Mouse (Mus musculus) ES-CJ7 (cell line): ENCODE measurements around the gene Faim2.
A peak's percentile ranks its signal among the peaks of the same experiment; 100 is the strongest.

Experiments
- DNase-seq: peaks from one replicate; pipeline ENCODE4 v3.0.0; 2011; ENCODE audit warnings: low read depth, low spot score

Faim2 gene

GRCm38 (mm10) chr15:99509840-99510239, 18.1 kb downstream of the Faim2 start:
- DNase-seq, result no peak

DNA sequence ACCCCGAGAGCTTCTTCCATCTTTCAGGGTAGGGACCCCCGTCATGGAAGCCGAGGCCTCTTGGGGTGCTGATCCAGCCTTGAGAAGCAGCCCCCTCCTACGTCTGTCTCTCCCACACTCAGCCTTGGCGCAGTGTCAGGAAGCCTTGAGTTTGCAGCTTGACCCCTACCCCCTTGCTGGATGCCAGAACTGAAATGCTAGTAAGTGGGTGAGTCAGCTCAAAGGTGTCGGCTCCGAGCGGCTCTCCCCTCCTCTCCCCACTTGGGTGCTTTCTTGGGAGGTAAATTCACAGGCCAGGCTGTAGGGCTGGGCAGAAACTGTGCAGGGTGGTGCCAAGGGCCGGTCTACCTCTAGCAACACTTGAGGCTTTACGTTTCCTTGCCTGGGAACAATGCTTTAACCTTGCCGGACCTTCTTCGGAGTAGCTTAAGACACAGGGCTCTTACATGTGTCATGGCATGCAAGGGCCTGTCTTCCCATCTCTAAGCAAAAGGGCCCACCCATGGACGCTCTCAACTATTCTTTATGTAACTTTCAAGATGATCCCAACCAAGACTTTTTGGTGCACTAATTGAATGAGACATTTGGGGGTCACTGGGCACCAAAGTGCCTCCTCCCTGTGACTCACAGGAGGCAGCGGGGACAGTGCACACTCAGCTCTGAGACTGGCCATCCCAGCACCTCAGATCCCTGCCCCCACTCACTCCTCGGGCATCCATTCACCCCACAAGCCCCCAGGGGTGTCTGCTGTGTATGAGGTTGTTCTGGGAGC, 22.5 kb downstream of the Faim2 start:
- no peak for DNase-seq

DNA sequence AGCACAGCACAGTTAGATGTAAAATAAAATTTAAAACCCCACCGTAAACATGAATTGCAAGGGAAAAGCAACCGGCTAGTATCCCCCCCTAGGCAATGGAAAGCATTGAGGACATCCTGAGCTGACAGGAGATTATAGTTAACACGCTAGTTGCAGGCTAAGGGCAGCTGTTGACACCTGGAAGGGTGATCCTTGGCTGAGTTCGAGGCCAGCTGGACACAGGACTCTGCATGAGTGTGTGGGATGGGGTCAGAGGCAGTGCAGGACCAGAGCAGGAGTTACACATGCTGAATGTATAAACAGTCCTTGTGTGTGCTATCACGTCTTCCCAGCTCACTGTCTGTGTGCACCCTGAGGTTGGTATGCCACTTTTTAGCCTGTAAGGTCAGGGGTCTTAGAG, 24.7 kb downstream of the Faim2 start:
- no peak for DNase-seq

DNA sequence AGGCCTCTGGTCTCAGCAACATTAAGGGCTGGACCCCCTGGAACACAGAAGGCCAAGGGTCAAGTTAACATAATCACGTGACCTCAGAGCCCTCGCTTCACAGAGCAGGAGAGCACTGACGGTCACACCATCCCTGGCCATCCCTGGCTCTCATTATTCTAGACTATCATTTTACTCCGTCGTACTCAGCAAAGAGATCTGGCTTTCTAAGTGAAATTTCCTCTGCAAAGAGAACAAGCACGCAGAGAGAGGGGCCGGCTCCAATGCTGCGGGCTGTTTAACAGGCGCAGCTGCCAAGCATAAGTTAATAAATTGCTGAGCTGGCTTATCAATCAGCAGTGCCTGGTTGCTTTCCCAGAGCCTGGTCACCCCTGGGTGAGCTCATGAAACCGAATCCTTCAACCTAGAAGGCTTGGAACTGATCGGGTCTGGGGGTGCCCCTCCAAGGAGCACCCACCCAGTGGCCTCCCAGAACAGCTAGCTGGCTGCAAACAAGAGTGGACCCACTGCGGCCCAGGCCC, 25.6 kb downstream of the Faim2 start:
- DNase-seq, result no peak

DNA sequence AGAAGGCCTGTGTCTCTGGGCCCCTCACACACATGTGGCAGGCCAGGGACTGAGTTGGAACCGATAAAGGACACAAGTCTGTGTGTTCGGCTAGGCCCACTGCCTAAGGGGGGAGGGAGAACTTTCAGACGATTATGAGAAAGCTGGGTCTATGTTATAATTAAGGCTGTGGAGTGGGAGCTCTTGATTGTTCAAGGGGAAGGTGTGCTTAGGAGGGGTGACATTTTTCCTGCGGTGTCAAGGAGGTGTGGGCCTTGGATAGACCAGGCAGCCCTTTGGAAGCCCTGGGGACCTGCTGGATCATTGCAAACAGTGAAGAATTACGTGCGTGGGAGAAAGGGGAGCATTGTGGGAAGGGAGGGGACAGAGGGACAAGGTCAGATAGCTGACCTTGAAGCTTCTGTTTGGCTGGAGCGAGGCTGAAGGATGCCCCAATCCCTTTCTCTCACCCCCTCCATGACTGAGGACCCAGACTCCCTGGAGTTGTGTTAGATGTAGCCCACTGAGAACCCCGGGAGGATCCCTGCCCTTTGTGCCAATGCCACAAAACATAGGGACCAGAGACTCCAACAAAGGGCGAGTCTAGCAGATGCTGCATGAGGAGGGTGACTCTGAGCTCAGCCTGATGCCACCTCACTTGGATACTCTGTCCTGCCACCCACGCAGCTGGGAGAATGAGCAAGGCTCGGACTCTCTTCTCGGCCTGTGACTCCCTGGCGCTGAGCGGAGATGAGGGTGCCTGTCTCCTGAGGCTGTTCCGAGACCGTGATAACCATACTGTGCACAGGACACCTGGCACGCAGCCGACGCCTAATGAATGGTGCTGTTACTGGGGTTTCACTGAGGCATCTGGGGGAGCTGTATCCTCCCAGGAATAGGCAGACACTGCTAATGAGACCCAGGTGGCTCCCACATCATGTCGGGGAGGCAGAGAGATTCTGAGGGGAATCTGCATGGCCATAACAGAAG, 26.4 kb downstream of the Faim2 start:
- DNase-seq, result no peak

- no peak for DNase-seq
Measured at GRCm38 (mm10) chr15:99500320-99500719, 27.6 kb downstream of the Faim2 start.

GRCm38 (mm10) chr15:99499726-99500125, 28.2 kb downstream of the Faim2 start:
- DNase-seq, result no peak

- no peak for DNase-seq
Measured at GRCm38 (mm10) chr15:99498781-99499180, 29.2 kb downstream of the Faim2 start.

GRCm38 (mm10) chr15:99498356-99498755, 29.6 kb downstream of the Faim2 start:
- DNase-seq, result no peak

GRCm38 (mm10) chr15:99497527-99498242, 30.3 kb downstream of the Faim2 start:
- no peak for DNase-seq

DNA sequence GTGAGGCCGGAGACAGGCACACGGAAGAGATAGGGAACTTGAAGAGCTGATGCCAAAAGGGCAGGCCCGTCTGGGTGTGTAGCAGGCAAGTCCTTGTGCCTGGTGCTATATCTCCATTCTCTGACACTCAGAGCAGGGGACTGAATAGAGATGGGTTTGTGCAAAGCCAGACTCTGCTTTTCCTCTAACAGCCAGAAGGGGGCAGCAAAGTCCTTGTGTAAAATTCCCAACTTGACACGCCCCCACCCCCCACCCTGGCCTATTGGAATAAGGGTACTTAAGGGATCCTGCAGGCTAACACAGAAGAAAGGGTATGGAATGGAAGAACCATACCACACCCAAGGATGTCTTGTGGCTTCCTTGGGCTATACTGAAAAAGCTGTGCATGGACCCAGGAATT, 30.9 kb downstream of the Faim2 start:
- peak; percentile 86 for DNase-seq

DNA sequence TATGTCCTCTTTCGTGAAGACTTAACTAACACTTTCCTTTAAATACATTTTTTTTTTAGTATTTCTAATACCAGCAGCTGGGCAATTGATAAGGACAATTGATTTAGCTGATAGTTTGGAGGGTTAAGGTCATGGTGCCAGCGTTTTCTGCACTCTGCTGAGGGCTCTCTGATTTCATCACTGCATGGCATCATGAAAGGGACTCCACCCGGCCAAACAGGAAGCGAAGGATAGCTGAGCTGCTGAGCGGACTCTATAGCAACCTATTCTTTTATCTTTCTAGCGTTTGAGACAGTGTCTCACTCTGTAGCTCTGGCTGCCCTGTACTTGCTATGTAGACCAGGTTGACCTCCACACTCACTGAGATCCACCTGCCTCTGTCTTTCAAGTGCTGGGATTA, 43.2 kb downstream of the Faim2 start:
- no peak for DNase-seq

GRCm38 (mm10) chr15:99475814-99476213, 52.2 kb downstream of the Faim2 start:
- DNase-seq, result peak; percentile 45

GRCm38 (mm10) chr15:99474576-99474926, 53.4 kb downstream of the Faim2 start, which contains the start of gene Bcdin3d:
Gene Bcdin3d (minus strand): TSS chr15:99474730.
- DNase-seq, result peak; percentile 95

DNA sequence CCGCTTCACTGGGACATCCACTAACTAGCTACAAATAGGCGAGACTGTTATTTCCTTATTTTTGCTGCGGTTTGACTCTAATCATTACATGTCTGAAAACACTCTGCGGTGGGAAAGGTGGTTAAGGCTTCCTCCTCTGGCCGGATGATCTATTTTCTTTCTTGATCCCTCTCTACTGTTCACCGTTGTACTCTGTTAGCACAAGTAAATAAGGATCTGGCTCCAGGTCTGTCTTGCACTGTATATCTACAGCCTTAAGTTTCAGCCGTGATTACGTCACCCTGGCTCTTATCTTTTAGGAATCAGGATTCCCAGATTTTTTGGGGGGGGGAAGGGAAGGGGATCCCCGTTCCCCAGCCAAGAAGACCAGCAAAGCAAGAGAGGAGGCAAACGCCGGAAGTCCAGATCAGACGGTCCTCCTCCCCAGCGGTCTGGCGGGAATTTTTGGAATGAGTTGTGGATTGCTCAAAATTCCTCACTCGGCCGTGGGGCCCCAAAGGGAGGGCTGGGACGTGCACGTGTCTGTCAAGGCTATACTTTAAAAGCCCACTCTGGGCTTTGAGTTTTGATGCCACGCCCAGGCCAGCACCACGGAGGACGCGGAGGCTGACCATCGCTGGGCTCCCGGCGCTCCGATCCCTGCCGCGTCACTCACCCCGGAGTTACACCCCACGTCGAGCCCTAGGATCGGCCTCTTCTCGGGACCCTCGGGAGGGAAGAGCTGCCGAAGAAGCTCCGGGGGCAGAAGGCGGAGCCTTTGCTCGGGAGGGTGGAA, 54.0 kb downstream of the Faim2 start:
- DNase-seq, result peak; percentile 56

DNA sequence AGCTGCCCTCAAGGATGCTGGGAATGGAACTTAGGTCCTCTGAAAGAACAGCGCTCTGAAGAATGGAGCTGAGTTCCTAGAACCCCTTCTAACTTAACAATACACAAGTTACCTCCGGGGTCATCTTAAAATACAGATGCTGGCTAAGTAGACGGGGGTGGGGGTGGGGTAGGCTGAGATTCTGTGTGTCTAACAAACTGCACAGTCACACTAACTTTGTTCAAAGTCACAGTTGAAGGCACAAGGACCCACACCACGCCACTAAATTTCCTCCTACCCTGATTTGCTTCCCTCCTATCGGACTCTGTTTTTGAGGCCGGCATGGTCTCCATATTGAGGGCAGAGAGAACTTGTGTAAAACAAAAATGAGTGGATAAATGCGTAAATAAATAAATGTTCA, 55.0 kb downstream of the Faim2 start:
- DNase-seq, result peak; percentile 34

DNA sequence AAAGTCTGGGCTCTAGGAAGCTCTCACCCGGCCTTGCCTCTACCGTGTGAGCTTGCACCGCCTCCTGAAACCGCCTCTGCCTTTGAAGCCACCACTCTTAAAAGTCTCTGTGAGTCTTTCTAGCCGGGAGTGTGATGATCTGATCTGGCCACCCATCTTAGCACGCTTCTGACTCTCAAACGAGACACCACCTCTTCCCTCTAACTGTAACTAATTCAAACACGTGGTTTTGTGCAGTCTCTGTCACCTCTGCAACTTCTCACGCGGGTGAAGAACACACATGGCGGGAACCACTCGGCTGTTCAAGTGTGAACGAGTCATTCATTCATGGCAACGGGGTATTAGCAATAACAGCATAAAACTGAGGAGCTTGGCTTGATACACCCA, 56.3 kb downstream of the Faim2 start:
- no peak for DNase-seq

DNA sequence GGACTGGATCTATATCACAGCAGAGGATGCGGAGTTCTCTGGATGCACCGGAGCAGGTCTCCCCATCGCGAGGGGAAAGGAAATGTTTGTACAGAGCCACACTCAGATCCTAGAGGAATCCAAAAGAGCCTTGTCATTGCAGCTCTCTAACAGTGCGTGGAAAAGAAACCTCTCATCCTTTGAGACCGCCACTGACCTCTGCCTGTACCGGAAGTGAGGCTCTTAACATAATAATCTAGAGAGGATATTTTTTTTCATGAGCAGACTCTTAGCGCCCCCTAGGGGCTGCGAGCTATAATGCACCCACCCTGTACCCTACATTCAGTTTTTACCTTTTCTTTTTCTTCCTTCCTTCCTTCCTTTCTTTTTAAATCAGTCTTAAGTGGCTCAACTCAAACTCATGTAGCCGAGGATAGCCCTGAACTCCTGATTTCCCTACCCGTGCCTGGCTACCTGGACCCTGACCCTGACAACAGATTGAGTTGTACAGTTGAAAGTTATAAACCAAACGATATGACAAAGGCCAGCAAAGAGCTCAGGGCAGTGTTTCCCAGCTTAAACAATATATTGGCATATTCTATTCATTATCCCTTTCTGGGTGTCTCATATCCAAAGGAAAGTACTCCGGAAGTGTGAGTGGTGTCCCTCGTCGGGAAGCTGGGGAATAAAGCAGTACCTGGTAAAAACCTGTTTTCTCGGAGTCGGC, 56.8 kb downstream of the Faim2 start:
- DNase-seq, result peak; percentile 41

- DNase-seq, result no peak
Measured at GRCm38 (mm10) chr15:99470224-99470761, 57.7 kb downstream of the Faim2 start.

DNA sequence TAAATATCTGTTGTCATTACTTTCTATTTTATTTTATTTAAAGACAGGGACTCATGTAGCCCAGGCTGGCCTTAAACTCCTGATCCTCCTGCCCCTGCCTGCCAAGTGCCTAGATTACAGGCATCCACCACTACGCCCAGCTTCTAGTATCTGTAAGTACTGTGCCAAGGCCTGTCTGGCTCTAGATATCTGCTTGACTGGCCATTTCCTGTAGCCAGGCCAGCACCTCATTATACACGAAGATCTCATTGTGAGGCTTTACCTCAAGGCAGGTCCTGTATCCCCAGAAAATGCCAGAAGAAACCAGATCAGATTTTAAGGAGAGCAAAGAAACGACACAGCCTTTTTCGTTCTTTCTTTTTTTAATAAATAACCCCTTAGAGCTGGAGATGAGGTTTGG, 58.2 kb downstream of the Faim2 start:
- no peak for DNase-seq
